Mouse (Mus musculus) embryonic fibroblast, embryonic 13.5 days (primary cell): Measurements from ENCODE around the gene Snapc3.

Experiments
- CTCF ChIP-seq: IDR thresholded peaks from 2 replicates; pipeline ENCODE4 v1.5.1; 2011; ENCODE audit warnings: mild to moderate bottlenecking, control low read depth, low read length, moderate library complexity, borderline replicate concordance; ENCODE audit not compliant: insufficient read depth
- POLR2A ChIP-seq: IDR thresholded peaks from 2 replicates; pipeline ENCODE4 v1.6.1; 2011; ENCODE audit warnings: low read depth, mild to moderate bottlenecking, control low read depth, low read length, moderate library complexity

DNA sequence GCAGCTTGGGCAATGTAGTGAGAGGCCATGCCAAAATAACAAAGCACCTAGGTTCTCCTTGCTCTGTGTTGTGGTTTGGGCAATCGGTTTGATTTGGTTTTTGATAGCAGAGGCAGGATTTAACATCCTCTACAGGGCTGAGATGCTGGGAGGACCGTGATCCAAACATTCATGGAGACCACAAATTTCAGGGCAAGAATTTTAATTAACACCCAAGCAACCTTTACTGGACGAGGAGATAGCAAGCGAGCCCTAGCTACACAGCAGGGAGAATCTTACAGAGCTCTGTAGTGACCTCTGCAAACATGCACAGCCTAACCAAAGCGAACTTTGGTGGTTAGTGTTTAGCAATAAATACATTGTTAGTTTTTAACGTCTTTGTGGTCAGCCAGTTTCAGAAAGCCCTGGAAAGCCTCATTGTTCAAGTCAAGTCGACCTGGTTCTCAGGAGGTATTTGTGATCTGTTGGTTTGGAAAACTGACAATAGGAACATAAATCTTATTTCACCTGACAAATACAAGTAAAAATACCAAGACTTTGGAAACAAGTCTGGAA, 41.0 kb upstream of the Snapc3 start:
- no peak for TF ChIP-seq CTCF
- TF ChIP-seq POLR2A: no peak
